8 mouse cellular contexts compared by ENCODE assay signal in genomic region chr9:102643486-102644101, GRCm38 (mm10). TPM values are rescaled to one million over a fixed set of nuclear protein-coding genes. Genes with fewer than 3 reads are reported as not detected.
DNase-seq lines count a peak whose midpoint lies in the region; ATAC-seq lines count a peak whose summit lies in the region.

No protein-coding gene starts in this region.

- peaks cover 31% of the 10 kb centered on the region for H3K4me1 ChIP-seq in forebrain, embryonic 12.5 days
- H3K4me1 ChIP-seq in midbrain, embryonic 10.5 days, result peaks cover 46% of the 10 kb centered on the region

- no peaks in the 10 kb centered on the region for H3K36me3 ChIP-seq in forebrain, embryonic 12.5 days (replicated peaks)
- H3K36me3 ChIP-seq in midbrain, embryonic 10.5 days, result no peaks in the 10 kb centered on the region

- H3K27ac ChIP-seq in forebrain, embryonic 12.5 days, result peak overlapping the region; percentile 80
- peak overlapping the region; percentile 79 for H3K27ac ChIP-seq in midbrain, embryonic 10.5 days (replicated peaks)

- H3K9me3 ChIP-seq in forebrain, embryonic 12.5 days, result peaks cover 2% of the 10 kb centered on the region; the same call in 1 of the 2 replicates
- no peaks in the 10 kb centered on the region for H3K9me3 ChIP-seq in midbrain, embryonic 10.5 days (replicated peaks)

- H3K4me3 ChIP-seq in forebrain, embryonic 12.5 days (replicated peaks), result no peak overlapping the region
- H3K4me3 ChIP-seq in midbrain, embryonic 10.5 days, result peak overlapping the region; percentile 28

- H3K27me3 ChIP-seq in forebrain, embryonic 12.5 days, result 0 out of 2 replicates have a peak, but pooled peaks cover 3% of the 10 kb centered on the region
- H3K27me3 ChIP-seq in midbrain, embryonic 10.5 days (ENCODE audit: low read depth, poor library complexity, severe bottlenecking), result no peaks in the 10 kb centered on the region

- peak; percentile 23 for DNase-seq in right cerebral cortex, postnatal 25 days
- no peak for DNase-seq in right cerebral cortex, postnatal 36 days (ENCODE audit: low spot score in 2 of 2)
- peak; percentile 84 to 86 for DNase-seq in heart, postnatal 10 days
- DNase-seq in kidney, postnatal 25 days, result peak; percentile 62 to 70
- DNase-seq in midbrain, embryonic 10.5 days (ENCODE audit: low spot score), result peak; percentile 71
- peak; percentile 63 for DNase-seq in testis, postnatal 14 days (ENCODE audit: low spot score)

- intact Hi-C loops in heart, postnatal 10 days (cut with DNase I), result no loop called here

- peak overlapping the region; percentile 44 for H3K4me2 ChIP-seq in forebrain, embryonic 12.5 days

- peak; percentile 88; the same call in 1 of the 2 replicates for ATAC-seq in forebrain, embryonic 12.5 days (ENCODE audit: low FRiP score)
- ATAC-seq in erythroblast, adult 5-6 weeks (replicated peaks; ENCODE audit: low FRiP score, poor library complexity, severe bottlenecking), result no peak

- no peak overlapping the region for H3K9ac ChIP-seq in forebrain, embryonic 12.5 days

- 5% methylated on average over 10 of the region's 10 CpGs for WGBS in forebrain, embryonic 12.5 days
- 20% methylated on average over 10 of the region's 10 CpGs for WGBS in midbrain, embryonic 10.5 days

RNA-seq across cellular contexts. Expression of gene Cep63, which starts 17.3 kb away (rescaled TPM):
- polyA plus RNA-seq in forebrain, embryonic 12.5 days (2016; fragmentation: Nextera tagmentation; extraction: Ambion mirVana), result 61.7 and 66.1 TPM in 2 replicates
- total RNA-seq in heart, postnatal 10 days (2021), result 10 to 100 TPM; 34.3 to 36.1 TPM
- 54.1 and 65.9 TPM in 2 replicates for polyA plus RNA-seq in midbrain, embryonic 10.5 days (2016; fragmentation: Nextera tagmentation; extraction: Ambion mirVana)
- total RNA-seq in erythroblast, adult 5-6 weeks (2015; ENCODE audit: low replicate concordance), result 4.6 and 10.4 TPM in 2 replicates
- total RNA-seq in erythroblast, adult 5-6 weeks (2017; ENCODE audit: low replicate concordance), result 9.9 and 13.9 TPM in 2 replicates

RNA-seq across cellular contexts. Expression of gene Anapc13, which starts 17.5 kb away (rescaled TPM):
- 183 and 199 TPM in 2 replicates for polyA plus RNA-seq in forebrain, embryonic 12.5 days (2016; fragmentation: Nextera tagmentation; extraction: Ambion mirVana)
- 100 to 1,000 TPM; 305 TPM for total RNA-seq in heart, postnatal 10 days (2021)
- 172 and 188 TPM in 2 replicates for polyA plus RNA-seq in midbrain, embryonic 10.5 days (2016; fragmentation: Nextera tagmentation; extraction: Ambion mirVana)
- 5.6 and 42.0 TPM in 2 replicates for total RNA-seq in erythroblast, adult 5-6 weeks (2015; ENCODE audit: low replicate concordance)
- total RNA-seq in erythroblast, adult 5-6 weeks (2017; ENCODE audit: low replicate concordance), result 32.8 and 42.3 TPM in 2 replicates

Comparison
In these comparisons a context has a peak if more than half of its experiments do, and no peak if none do; other contexts are left out.
1. DNase-seq: peak in right cerebral cortex, postnatal 25 days (single experiment), heart, postnatal 10 days (2 of 2), kidney, postnatal 25 days (2 of 2), midbrain, embryonic 10.5 days (single experiment) and testis, postnatal 14 days (single experiment); none in right cerebral cortex, postnatal 36 days (0 of 2).
2. RNA of gene Anapc13, which starts 17.5 kb away (total RNA-seq): 305 TPM in heart, postnatal 10 days; 5.6 to 42.3 TPM in erythroblast, adult 5-6 weeks; every median in the first group is over 4 times any median in the second.